1 mouse cellular context compared by ENCODE assay signal in the genomic region with DNA sequence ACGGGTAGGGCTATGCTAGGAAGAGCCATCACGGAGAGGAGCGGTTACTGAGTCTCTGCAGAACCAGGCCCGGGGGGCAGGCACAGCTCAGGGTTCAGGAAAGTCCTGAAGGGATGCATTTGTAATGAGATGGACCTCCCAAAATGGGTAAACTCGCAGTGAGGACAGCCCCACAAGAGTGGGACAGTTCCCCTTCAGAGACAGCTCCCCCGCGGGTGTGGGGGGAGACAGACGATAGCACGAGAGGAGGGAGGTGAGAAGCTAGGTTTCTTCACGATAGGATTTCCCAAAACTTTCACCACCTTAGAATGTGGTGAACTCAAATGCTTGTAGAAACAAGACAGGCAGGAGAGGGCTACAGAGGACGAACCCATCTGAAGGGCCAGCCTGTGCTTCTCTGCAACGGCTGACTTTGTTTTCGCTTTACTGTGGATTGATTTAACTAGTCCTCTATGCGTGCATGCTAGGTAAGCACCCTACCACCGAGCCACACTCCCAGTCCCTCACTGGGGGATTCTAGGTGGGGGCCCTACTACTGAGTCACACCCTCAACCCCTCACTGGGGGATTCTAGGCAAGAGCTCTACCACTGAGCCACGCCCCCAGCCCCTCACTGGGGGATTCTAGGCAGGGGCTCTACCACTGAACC.
TF ChIP-seq lines count a peak whose summit lies in the region.

No protein-coding gene starts in this region.

TF ChIP-seq in CH12.LX, 34 proteins besides CTCF, POLR2A, EP300 and RAD21 (continued from another document):
- TF ChIP-seq MAZ (IDR thresholded peaks at IDR 0.05; ENCODE audit: low read depth, low read length) (peak; percentile 94), MXI1 (IDR thresholded peaks at IDR 0.05; ENCODE audit: low read depth, low read length) (peak; percentile 41), TCF12 (IDR thresholded peaks at IDR 0.05; ENCODE audit: low read depth, low read length) (peak; percentile 73), SMC3 (IDR thresholded peaks at IDR 0.05; ENCODE audit: low read depth, low read length) (peak; percentile 12), JUND (conservative IDR thresholded peaks at IDR 0.05; ENCODE audit: low read depth, low read length) (no peak), RCOR1 (conservative IDR thresholded peaks at IDR 0.05; ENCODE audit: low read depth, low read length) (peak; percentile 66; the same call in 1 of the 2 replicates), E2F4 (IDR thresholded peaks at IDR 0.05; ENCODE audit: insufficient replicate concordance, low read depth, low read length) (no peak), MAX (IDR thresholded peaks at IDR 0.05; ENCODE audit: low read length) (no peak; the same call in 1 of the 2 replicates)
